Mouse (Mus musculus) forebrain, embryonic 16.5 days (tissue): Measurements from ENCODE around the gene Echdc3. TPM values are rescaled to one million over a fixed set of nuclear protein-coding genes. Genes with fewer than 3 reads are reported as not detected.

Experiments used
- ATAC-seq: fragments of 200-750 bp; cut with Nextera tagmentation; 2 replicates; pipeline ENCODE4 v1.8.0; 2017; ENCODE audit warnings: mild to moderate bottlenecking, moderate library complexity
- H3K27ac ChIP-seq: fragments of 300-500 bp; sonication (generic); 2 replicates; pipeline ENCODE4 v1.5.1; 2014; ENCODE audit warnings: low read length, control low read depth
- H3K27me3 ChIP-seq: fragments of 300-500 bp; sonication (generic); replicated peaks from 2 replicates; pipeline ENCODE4 v1.6.1; 2014; ENCODE audit warnings: low read length; ENCODE audit not compliant: control insufficient read depth, insufficient read depth
- H3K36me3 ChIP-seq: fragments of 300-500 bp; sonication (generic); 2 replicates; pipeline ENCODE4 v1.6.1; 2014; ENCODE audit not compliant: control insufficient read depth, insufficient read depth
- H3K4me1 ChIP-seq: fragments of 300-500 bp; sonication (generic); replicated peaks from 2 replicates; pipeline ENCODE4 v1.6.1; 2014; ENCODE audit warnings: low read length; ENCODE audit not compliant: control insufficient read depth, insufficient read depth
- H3K4me2 ChIP-seq: fragments of 300-500 bp; sonication (generic); 2 replicates; pipeline ENCODE4 v1.6.1; 2014; ENCODE audit warnings: mild to moderate bottlenecking, low read length, control low read depth
- H3K4me3 ChIP-seq: fragments of 300-500 bp; sonication (generic); replicated peaks from 2 replicates; pipeline ENCODE4 v1.5.1; 2014; ENCODE audit warnings: mild to moderate bottlenecking, low read length, control low read depth
- H3K9ac ChIP-seq: fragments of 300-500 bp; sonication (generic); replicated peaks from 2 replicates; pipeline ENCODE4 v1.6.1; 2014; ENCODE audit warnings: low read depth, low read length, control low read depth
- H3K9me3 ChIP-seq: fragments of 300-500 bp; sonication (generic); 2 replicates; pipeline ENCODE4 v1.6.1; 2016; ENCODE audit warnings: low read length; ENCODE audit not compliant: control insufficient read depth
- WGBS: fragments of 180-500 bp; shearing (Covaris S2); extraction: QIAGEN DNeasy Blood & Tissue Kit; methylation state at CpG from one replicate; pipeline ENCODE4 v1.1.7; 2014; 5-methylcytosine and 5-hydroxymethylcytosine counted together
- polyA plus RNA-seq: library from polyadenylated mRNA; unstranded; fragments of >200 nt; fragmentation: Nextera tagmentation; extraction: Ambion mirVana; gene quantifications from 2 replicates; pipeline ENCODE4 v1.2.1, GENCODE M21; 2015

The Echdc3 gene
- polyA plus RNA-seq, 1 experiment from 2014 or later = 0.82 TPM

GRCm38 (mm10) chr2:6142915-6143654 lies 69.7 kb downstream of the Echdc3 start:
- H3K9ac ChIP-seq = no peak overlapping the region
- H3K27me3 ChIP-seq = no peaks in the 10 kb centered on the region
- H3K27ac ChIP-seq = no peak overlapping the region
- no peaks in the 10 kb centered on the region for H3K9me3 ChIP-seq
- WGBS = 52% methylated on average over 16 of the region's 16 CpGs
- H3K4me3 ChIP-seq = no peak overlapping the region
- no peak for ATAC-seq
- no peaks in the 10 kb centered on the region for H3K36me3 ChIP-seq
- no peak overlapping the region for H3K4me2 ChIP-seq
- H3K4me1 ChIP-seq = no peaks in the 10 kb centered on the region

DNA sequence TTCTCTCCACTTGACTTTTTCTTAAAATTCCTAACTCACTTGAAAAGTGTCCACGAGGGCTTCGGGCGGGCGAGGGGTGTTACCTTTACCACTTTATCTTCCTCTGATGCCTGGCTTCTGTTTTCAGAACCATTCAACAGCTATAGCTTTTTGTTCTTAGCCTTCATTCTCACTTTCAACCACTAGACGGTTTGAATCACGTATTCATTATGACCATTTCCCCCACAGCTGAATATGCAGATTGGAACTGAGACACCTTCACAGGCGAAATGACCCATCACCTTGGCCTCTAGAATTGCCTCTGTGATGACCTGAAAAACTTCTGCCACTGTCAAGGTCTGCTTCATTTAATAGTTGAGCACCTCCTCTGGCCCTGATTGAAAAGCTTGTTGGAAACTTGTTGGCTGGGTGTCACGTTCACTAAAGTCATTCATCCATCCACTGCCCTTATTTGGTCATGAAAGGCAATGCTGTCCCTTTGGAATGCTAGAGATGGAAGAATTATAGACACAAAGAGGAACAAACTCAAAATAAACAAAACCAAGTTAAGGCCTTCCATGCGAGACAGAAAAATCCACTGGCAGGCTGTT lies 72.2 kb downstream of the Echdc3 start:
- H3K9ac ChIP-seq = no peak overlapping the region
- H3K4me3 ChIP-seq = no peak overlapping the region
- no peak overlapping the region for H3K27ac ChIP-seq
- no peaks in the 10 kb centered on the region for H3K4me1 ChIP-seq
- no peak for ATAC-seq
- WGBS = 84% methylated on average over 9 of the region's 9 CpGs
- H3K27me3 ChIP-seq = no peaks in the 10 kb centered on the region
- no peaks in the 10 kb centered on the region for H3K36me3 ChIP-seq
- H3K4me2 ChIP-seq = no peak overlapping the region
- H3K9me3 ChIP-seq = no peaks in the 10 kb centered on the region

Other genes with a start within 250 kb of the Echdc3 start
- gene Proser2, start 82.8 kb downstream of the Echdc3 start, polyA plus RNA-seq = 3.7 and 4.0 TPM in 2 replicates
- 7.6 and 7.8 TPM in 2 replicates for gene Usp6nl, start 109.6 kb upstream of the Echdc3 start, polyA plus RNA-seq